Comparison of ENCODE assay signal across 14 mouse cellular contexts in genomic region chr10:63125343-63125742, GRCm38 (mm10). TPM values are rescaled to one million over a fixed set of nuclear protein-coding genes. Genes with fewer than 3 reads are reported as not detected.
DNase-seq lines count a peak whose midpoint lies in the region; ATAC-seq and TF ChIP-seq lines count a peak whose summit lies in the region.
"Had no signal": no experiment of that assay in that cellular context is flagged by ENCODE, and none has a peak within 500 bp of the region (broad histone marks: within the 10 kb centered on the region; RNA-seq: fewer than 3 reads in every experiment).

No protein-coding gene starts in this region.

- no peak for TF ChIP-seq POLR2A in cortical plate, adult 2 months (IDR thresholded peaks at IDR 0.05; ENCODE audit: extremely low read depth, insufficient read depth, low read length)

- peak; percentile 60 for TF ChIP-seq CTCF in layer of hippocampus, adult 2 months (conservative IDR thresholded peaks at IDR 0.05)
- peak; percentile 46 for TF ChIP-seq CTCF in E14TG2a.4 (conservative IDR thresholded peaks at IDR 0.05; ENCODE audit: low read length)
- TF ChIP-seq CTCF in cortical plate, adult 2 months (IDR thresholded peaks at IDR 0.05; ENCODE audit: extremely low read depth, insufficient read depth, low read length) = peak; percentile 34; the same call in 1 of the 2 replicates

- H3K27ac ChIP-seq in forebrain, embryonic 10.5 days = no peak overlapping the region
- no peak overlapping the region for H3K27ac ChIP-seq in forebrain, embryonic 12.5 days
- H3K27ac ChIP-seq in layer of hippocampus, adult 2 months = no peak overlapping the region
- H3K27ac ChIP-seq in cortical plate, adult 2 months (ENCODE audit: insufficient read depth, low read length) = no peak overlapping the region
- H3K27ac ChIP-seq: embryonic facial prominence, embryonic 15.5 days; limb, embryonic 13.5 days; midbrain, embryonic 15.5 days had no signal

- H3K4me3 ChIP-seq in forebrain, embryonic 10.5 days = no peak overlapping the region
- H3K4me3 ChIP-seq in forebrain, embryonic 12.5 days (replicated peaks) = no peak overlapping the region
- H3K4me3 ChIP-seq in layer of hippocampus, adult 2 months = no peak overlapping the region
- H3K4me3 ChIP-seq in E14TG2a.4 (replicated peaks; ENCODE audit: low read length) = no peak overlapping the region
- no peak overlapping the region for H3K4me3 ChIP-seq in cortical plate, adult 2 months (ENCODE audit: insufficient read depth, low read length)
- H3K4me3 ChIP-seq: embryonic facial prominence, embryonic 15.5 days; limb, embryonic 13.5 days; midbrain, embryonic 15.5 days had no signal

- H3K9me3 ChIP-seq in forebrain, embryonic 10.5 days = no peaks in the 10 kb centered on the region
- no peaks in the 10 kb centered on the region for H3K9me3 ChIP-seq in forebrain, embryonic 12.5 days
- no peaks in the 10 kb centered on the region for H3K9me3 ChIP-seq in E14TG2a.4 (ENCODE audit: low read length)
- H3K9me3 ChIP-seq: embryonic facial prominence, embryonic 15.5 days; limb, embryonic 13.5 days; midbrain, embryonic 15.5 days had no signal

- H3K4me1 ChIP-seq in forebrain, embryonic 10.5 days = no peaks in the 10 kb centered on the region
- H3K4me1 ChIP-seq in forebrain, embryonic 12.5 days = no peaks in the 10 kb centered on the region
- H3K4me1 ChIP-seq in E14TG2a.4 (replicated peaks; ENCODE audit: low read depth, low read length) = peaks cover 16% of the 10 kb centered on the region
- no peaks in the 10 kb centered on the region for H3K4me1 ChIP-seq in cortical plate, adult 2 months (ENCODE audit: control insufficient read depth, insufficient read depth, low read length)
- H3K4me1 ChIP-seq: embryonic facial prominence, embryonic 15.5 days; limb, embryonic 13.5 days; midbrain, embryonic 15.5 days had no signal

- 36% methylated on average over 11 of the region's 11 CpGs for WGBS in forebrain, embryonic 10.5 days
- 34% methylated on average over 11 of the region's 11 CpGs for WGBS in forebrain, embryonic 12.5 days

- H3K9ac ChIP-seq in forebrain, embryonic 12.5 days = no peak overlapping the region
- H3K9ac ChIP-seq: embryonic facial prominence, embryonic 15.5 days; limb, embryonic 13.5 days; midbrain, embryonic 15.5 days had no signal

- peak; percentile 19 for DNase-seq in forebrain, embryonic 10.5 days (ENCODE audit: extremely low spot score, low spot score)
- DNase-seq in layer of hippocampus, adult 2 months (ENCODE audit: low spot score in 2 of 2) = no peak
- DNase-seq in layer of hippocampus, adult 18-20 months (ENCODE audit: low spot score in 2 of 2) = no peak
- no peak for DNase-seq in left cerebral cortex, postnatal 14 days (ENCODE audit: low spot score in 2 of 2)
- DNase-seq in adrenal gland, adult 18-20 months (ENCODE audit: low spot score in 2 of 2) = no peak
- DNase-seq: adrenal gland, postnatal 10 days; heart, adult 18-20 months; kidney, adult 8-10 months had no signal

- intact Hi-C loops in left cerebral cortex, postnatal 14 days (cut with DNase I) = no loop called here

- no peak for ATAC-seq in forebrain, embryonic 12.5 days (ENCODE audit: low FRiP score)
- ATAC-seq: midbrain, embryonic 15.5 days had no signal

- no peak overlapping the region for H3K4me2 ChIP-seq in forebrain, embryonic 12.5 days
- H3K4me2 ChIP-seq: embryonic facial prominence, embryonic 15.5 days; limb, embryonic 13.5 days; midbrain, embryonic 15.5 days had no signal

- H3K27me3 ChIP-seq in forebrain, embryonic 10.5 days (ENCODE audit: poor library complexity, severe bottlenecking) = no peaks in the 10 kb centered on the region
- H3K27me3 ChIP-seq in forebrain, embryonic 12.5 days = no peaks in the 10 kb centered on the region
- H3K27me3 ChIP-seq in E14TG2a.4 (ENCODE audit: insufficient read depth, low read length) = no peaks in the 10 kb centered on the region
- H3K27me3 ChIP-seq: embryonic facial prominence, embryonic 15.5 days; limb, embryonic 13.5 days; midbrain, embryonic 15.5 days had no signal

- H3K36me3 ChIP-seq in forebrain, embryonic 10.5 days (replicated peaks) = no peaks in the 10 kb centered on the region
- no peaks in the 10 kb centered on the region for H3K36me3 ChIP-seq in forebrain, embryonic 12.5 days (replicated peaks)
- no peaks in the 10 kb centered on the region for H3K36me3 ChIP-seq in E14TG2a.4 (ENCODE audit: insufficient read depth, low read length)
- H3K36me3 ChIP-seq: embryonic facial prominence, embryonic 15.5 days; limb, embryonic 13.5 days; midbrain, embryonic 15.5 days had no signal

RNA-seq across cellular contexts. Expression of gene Atoh7, which starts 25.9 kb away (rescaled TPM):
- 0.55 and 0.73 TPM in 2 replicates for polyA plus RNA-seq in forebrain, embryonic 10.5 days (2016; fragmentation: Nextera tagmentation; extraction: Ambion mirVana)
- polyA plus RNA-seq in forebrain, embryonic 12.5 days (2016; fragmentation: Nextera tagmentation; extraction: Ambion mirVana) = 0.47 and 0.79 TPM in 2 replicates
- 1 to 10 TPM; 1.7 to 2.0 TPM for total RNA-seq in layer of hippocampus, adult 2 months (2021)
- 1 to 10 TPM in 1 of 2 experiments, under 1 TPM in 1; 0.79 to 2.4 TPM for total RNA-seq in layer of hippocampus, adult 18-20 months (2021)
- 2.8 and 3.7 TPM in 2 replicates for polyA plus RNA-seq in cortical plate, adult 2 months (2012; rRNA removed)
- 1 to 10 TPM; 1.0 to 1.5 TPM for total RNA-seq in left cerebral cortex, postnatal 14 days (2021)
- not detected for total RNA-seq in adrenal gland, adult 18-20 months (2021)
- total RNA-seq: adrenal gland, postnatal 10 days; heart, adult 18-20 months had no signal
